Mouse (Mus musculus): ENCODE measurements around the gene Cd47. TPM values are rescaled to one million over a fixed set of nuclear protein-coding genes. Genes with fewer than 3 reads are reported as not detected.

Cd47 gene
- polyA plus RNA-seq, 1 experiment from 2014 or later: 94.9 TPM

GRCm38 (mm10) chr16:49798790-49799189 lies 1.5 kb upstream of the Cd47 start:
- ATAC-seq (ENCODE audit: insufficient read depth, low FRiP score): no peak
- Histone ChIP-seq H3K4me1 (ENCODE audit: control insufficient read depth, insufficient read depth, low read length) (peaks cover 9% of the 10 kb centered on the region; the same call in 1 of the 2 replicates), H3K9ac (ENCODE audit: low read length) (no peak overlapping the region), H3K27me3 (ENCODE audit: control insufficient read depth, insufficient read depth, low read length) (no peaks in the 10 kb centered on the region), H3K9me3 (replicated peaks; ENCODE audit: control insufficient read depth, low read length) (no peaks in the 10 kb centered on the region), H3K36me3 (ENCODE audit: control insufficient read depth, insufficient read depth, low read length) (no peaks in the 10 kb centered on the region), H3K27ac (ENCODE audit: low read length) (no peak overlapping the region), H3K4me2 (ENCODE audit: low read depth, low read length) (no peak overlapping the region), H3K4me3 (replicated peaks; ENCODE audit: low read length) (no peak overlapping the region)
- 72% methylated on average over 6 of the region's 6 CpGs for WGBS

- no peak overlapping the region for H3K9ac ChIP-seq (ENCODE audit: low read length)
- peaks cover 9% of the 10 kb centered on the region; the same call in 1 of the 2 replicates for H3K4me1 ChIP-seq (ENCODE audit: control insufficient read depth, insufficient read depth, low read length)
- no peaks in the 10 kb centered on the region for H3K27me3 ChIP-seq (ENCODE audit: control insufficient read depth, insufficient read depth, low read length)
- H3K9me3 ChIP-seq (replicated peaks; ENCODE audit: control insufficient read depth, low read length): no peaks in the 10 kb centered on the region
- no peak overlapping the region for H3K27ac ChIP-seq (ENCODE audit: low read length)
- 0 out of 2 replicates have a peak overlapping the region, but pooled peaks have one; percentile 9 for H3K4me2 ChIP-seq (ENCODE audit: low read depth, low read length)
- no peaks in the 10 kb centered on the region for H3K36me3 ChIP-seq (ENCODE audit: control insufficient read depth, insufficient read depth, low read length)
- H3K4me3 ChIP-seq (replicated peaks; ENCODE audit: low read length): no peak overlapping the region
- 59% methylated on average over 5 of the region's 5 CpGs for WGBS
- no peak for ATAC-seq (ENCODE audit: insufficient read depth, low FRiP score)
Observed at GRCm38 (mm10) chr16:49800996-49801395, 663 bp downstream of the Cd47 start.

GRCm38 (mm10) chr16:49801399-49801798 lies 1.1 kb downstream of the Cd47 start:
- Histone ChIP-seq H3K4me2 (ENCODE audit: low read depth, low read length) (0 out of 2 replicates have a peak overlapping the region, but pooled peaks have one; percentile 9), H3K27me3 (ENCODE audit: control insufficient read depth, insufficient read depth, low read length) (no peaks in the 10 kb centered on the region), H3K27ac (ENCODE audit: low read length) (no peak overlapping the region), H3K4me1 (ENCODE audit: control insufficient read depth, insufficient read depth, low read length) (peaks cover 9% of the 10 kb centered on the region; the same call in 1 of the 2 replicates), H3K9ac (ENCODE audit: low read length) (no peak overlapping the region), H3K4me3 (replicated peaks; ENCODE audit: low read length) (no peak overlapping the region), H3K9me3 (replicated peaks; ENCODE audit: control insufficient read depth, low read length) (no peaks in the 10 kb centered on the region), H3K36me3 (ENCODE audit: control insufficient read depth, insufficient read depth, low read length) (no peaks in the 10 kb centered on the region)
- ATAC-seq (ENCODE audit: insufficient read depth, low FRiP score): no peak
- WGBS: 43% methylated on average over 5 of the region's 5 CpGs

- WGBS: 72% methylated on average over 2 of the region's 2 CpGs
- no peak overlapping the region for H3K4me3 ChIP-seq (replicated peaks; ENCODE audit: low read length)
- no peak overlapping the region for H3K4me2 ChIP-seq (ENCODE audit: low read depth, low read length)
- H3K27me3 ChIP-seq (ENCODE audit: control insufficient read depth, insufficient read depth, low read length): no peaks in the 10 kb centered on the region
- H3K4me1 ChIP-seq (ENCODE audit: control insufficient read depth, insufficient read depth, low read length): peaks cover 9% of the 10 kb centered on the region; the same call in 1 of the 2 replicates
- no peak overlapping the region for H3K27ac ChIP-seq (ENCODE audit: low read length)
- H3K9me3 ChIP-seq (replicated peaks; ENCODE audit: control insufficient read depth, low read length): no peaks in the 10 kb centered on the region
- H3K9ac ChIP-seq (ENCODE audit: low read length): no peak overlapping the region
- no peak for ATAC-seq (ENCODE audit: insufficient read depth, low FRiP score)
- no peaks in the 10 kb centered on the region for H3K36me3 ChIP-seq (ENCODE audit: control insufficient read depth, insufficient read depth, low read length)
Observed at GRCm38 (mm10) chr16:49802993-49803392, 2.7 kb downstream of the Cd47 start.

- peak overlapping the region; percentile 17; the same call in 1 of the 2 replicates for H3K9ac ChIP-seq (ENCODE audit: low read length)
- 7% methylated on average over 12 of the region's 12 CpGs for WGBS
Observed at GRCm38 (mm10) chr16:49803932-49804461, 3.7 kb downstream of the Cd47 start.

GRCm38 (mm10) chr16:49806920-49807319 lies 6.6 kb downstream of the Cd47 start:
- no peak overlapping the region for H3K4me3 ChIP-seq (replicated peaks; ENCODE audit: low read length)
- H3K36me3 ChIP-seq (ENCODE audit: control insufficient read depth, insufficient read depth, low read length): no peaks in the 10 kb centered on the region
- H3K9ac ChIP-seq (ENCODE audit: low read length): no peak overlapping the region
- H3K27ac ChIP-seq (ENCODE audit: low read length): no peak overlapping the region
- H3K4me2 ChIP-seq (ENCODE audit: low read depth, low read length): no peak overlapping the region
- 84% methylated on average over 10 of the region's 10 CpGs for WGBS
- no peaks in the 10 kb centered on the region for H3K27me3 ChIP-seq (ENCODE audit: control insufficient read depth, insufficient read depth, low read length)
- H3K4me1 ChIP-seq (ENCODE audit: control insufficient read depth, insufficient read depth, low read length): peaks cover 2% of the 10 kb centered on the region; the same call in 1 of the 2 replicates
- no peak for ATAC-seq (ENCODE audit: insufficient read depth, low FRiP score)
- H3K9me3 ChIP-seq (replicated peaks; ENCODE audit: control insufficient read depth, low read length): no peaks in the 10 kb centered on the region

More at GRCm38 (mm10) chr16:49803932-49804461, 3.7 kb downstream of the Cd47 start:
- Histone ChIP-seq H3K4me2 (ENCODE audit: low read depth, low read length) (peak overlapping the region; percentile 57), H3K27me3 (ENCODE audit: control insufficient read depth, insufficient read depth, low read length) (no peaks in the 10 kb centered on the region), H3K27ac (ENCODE audit: low read length) (no peak overlapping the region), H3K9me3 (replicated peaks; ENCODE audit: control insufficient read depth, low read length) (no peaks in the 10 kb centered on the region), H3K4me1 (ENCODE audit: control insufficient read depth, insufficient read depth, low read length) (peaks cover 9% of the 10 kb centered on the region; the same call in 1 of the 2 replicates), H3K4me3 (replicated peaks; ENCODE audit: low read length) (peak overlapping the region; percentile 16), H3K36me3 (ENCODE audit: control insufficient read depth, insufficient read depth, low read length) (no peaks in the 10 kb centered on the region)
- ATAC-seq (ENCODE audit: insufficient read depth, low FRiP score): no peak

GRCm38 (mm10) chr16:49807419-49807841 lies 7.1 kb downstream of the Cd47 start:
- no peaks in the 10 kb centered on the region for H3K9me3 ChIP-seq (replicated peaks; ENCODE audit: control insufficient read depth, low read length)
- H3K4me2 ChIP-seq (ENCODE audit: low read depth, low read length): no peak overlapping the region
- peaks cover 2% of the 10 kb centered on the region; the same call in 1 of the 2 replicates for H3K4me1 ChIP-seq (ENCODE audit: control insufficient read depth, insufficient read depth, low read length)
- no peaks in the 10 kb centered on the region for H3K36me3 ChIP-seq (ENCODE audit: control insufficient read depth, insufficient read depth, low read length)
- no peak overlapping the region for H3K27ac ChIP-seq (ENCODE audit: low read length)
- H3K27me3 ChIP-seq (ENCODE audit: control insufficient read depth, insufficient read depth, low read length): no peaks in the 10 kb centered on the region
- WGBS: 65% methylated on average over 7 of the region's 7 CpGs
- H3K9ac ChIP-seq (ENCODE audit: low read length): no peak overlapping the region
- ATAC-seq (ENCODE audit: insufficient read depth, low FRiP score): no peak
- H3K4me3 ChIP-seq (replicated peaks; ENCODE audit: low read length): no peak overlapping the region

- Histone ChIP-seq H3K4me2 (ENCODE audit: low read depth, low read length) (no peak overlapping the region), H3K9ac (ENCODE audit: low read length) (no peak overlapping the region), H3K27ac (ENCODE audit: low read length) (no peak overlapping the region), H3K27me3 (ENCODE audit: control insufficient read depth, insufficient read depth, low read length) (no peaks in the 10 kb centered on the region), H3K9me3 (replicated peaks; ENCODE audit: control insufficient read depth, low read length) (no peaks in the 10 kb centered on the region), H3K36me3 (ENCODE audit: control insufficient read depth, insufficient read depth, low read length) (no peaks in the 10 kb centered on the region), H3K4me1 (ENCODE audit: control insufficient read depth, insufficient read depth, low read length) (peaks cover 2% of the 10 kb centered on the region; the same call in 1 of the 2 replicates), H3K4me3 (replicated peaks; ENCODE audit: low read length) (no peak overlapping the region)
- 73% methylated on average over 18 of the region's 18 CpGs for WGBS
- no peak for ATAC-seq (ENCODE audit: insufficient read depth, low FRiP score)
Observed at GRCm38 (mm10) chr16:49807862-49808430, 7.6 kb downstream of the Cd47 start.

GRCm38 (mm10) chr16:49811897-49812296 lies 11.6 kb downstream of the Cd47 start:
- no peaks in the 10 kb centered on the region for H3K4me1 ChIP-seq (ENCODE audit: control insufficient read depth, insufficient read depth, low read length)
- ATAC-seq (ENCODE audit: insufficient read depth, low FRiP score): no peak
- H3K36me3 ChIP-seq (ENCODE audit: control insufficient read depth, insufficient read depth, low read length): no peaks in the 10 kb centered on the region
- H3K27me3 ChIP-seq (ENCODE audit: control insufficient read depth, insufficient read depth, low read length): no peaks in the 10 kb centered on the region
- no peak overlapping the region for H3K4me2 ChIP-seq (ENCODE audit: low read depth, low read length)
- no peaks in the 10 kb centered on the region for H3K9me3 ChIP-seq (replicated peaks; ENCODE audit: control insufficient read depth, low read length)
- no peak overlapping the region for H3K9ac ChIP-seq (ENCODE audit: low read length)
- H3K27ac ChIP-seq (ENCODE audit: low read length): no peak overlapping the region
- H3K4me3 ChIP-seq (replicated peaks; ENCODE audit: low read length): no peak overlapping the region
- 71% methylated on average over 2 of the region's 2 CpGs for WGBS

All from stomach, embryonic 16.5 days (tissue).